Mouse (Mus musculus): ENCODE data around the gene E130309D02Rik.

E130309D02Rik gene

GRCm38 (mm10) chr5:143265409-143265808 is 49.8 kb downstream of the E130309D02Rik start:
- no peak for DNase-seq

- no peak for DNase-seq
Observed at GRCm38 (mm10) chr5:143264689-143265088, 50.5 kb downstream of the E130309D02Rik start.

- DNase-seq: no peak
Observed at GRCm38 (mm10) chr5:143261636-143262035, 53.5 kb downstream of the E130309D02Rik start.

- no peak for DNase-seq
Observed at GRCm38 (mm10) chr5:143255802-143256201, 59.4 kb downstream of the E130309D02Rik start.

GRCm38 (mm10) chr5:143255131-143255519 is 60.0 kb downstream of the E130309D02Rik start:
- DNase-seq: no peak

- DNase-seq: no peak
Observed at GRCm38 (mm10) chr5:143254487-143255130, 60.6 kb downstream of the E130309D02Rik start.

- no peak for DNase-seq
Observed at GRCm38 (mm10) chr5:143253881-143254486, 61.2 kb downstream of the E130309D02Rik start.

GRCm38 (mm10) chr5:143253186-143253880 is 61.8 kb downstream of the E130309D02Rik start:
- no peak for DNase-seq

- DNase-seq: no peak
Observed at GRCm38 (mm10) chr5:143252791-143253185, 62.4 kb downstream of the E130309D02Rik start.

GRCm38 (mm10) chr5:143252039-143252438 is 63.1 kb downstream of the E130309D02Rik start:
- DNase-seq: no peak

Data from thymus, postnatal 14 days (tissue).